Mouse (Mus musculus) A20 (cell line): Measurements from ENCODE around the gene Asns.

Source experiments
- DNase-seq: peaks from one replicate; pipeline ENCODE4 v3.0.0-alpha.2; 2011; ENCODE audit warnings: low read depth, low spot score

Asns gene

DNA sequence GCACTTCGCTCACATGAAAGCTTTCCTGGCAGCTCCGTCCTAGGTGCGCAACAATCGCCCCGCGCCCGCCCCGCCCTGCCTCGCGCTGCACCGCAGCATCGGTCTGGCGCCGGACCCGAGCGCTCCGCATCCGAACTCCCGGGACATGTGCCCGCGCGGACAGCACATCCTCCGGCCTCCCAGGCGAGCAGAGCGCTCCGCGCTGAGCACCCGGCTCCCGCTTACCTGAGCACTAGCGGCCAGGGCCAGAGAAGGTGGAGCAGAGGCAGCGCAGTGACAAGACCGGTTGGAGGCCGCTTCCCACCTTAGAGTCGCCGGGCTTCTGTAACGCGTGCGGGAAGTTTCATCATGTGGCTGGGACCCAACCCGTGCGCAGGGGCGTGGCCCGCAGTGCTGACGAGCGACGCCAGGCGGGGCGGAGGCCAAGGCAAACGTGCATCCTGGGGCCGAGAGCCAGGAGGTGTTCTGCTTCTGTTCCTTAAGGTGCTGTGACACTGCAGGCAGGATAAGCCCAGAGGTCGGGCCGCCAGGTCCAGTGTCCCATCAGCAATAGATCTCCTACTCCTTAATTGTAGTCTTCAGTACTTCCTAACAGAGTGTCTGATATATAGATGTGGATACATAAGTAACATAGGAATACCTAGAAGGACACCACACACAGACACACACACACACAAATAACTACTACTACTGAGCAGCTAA, at the start of gene Asns:
TSS of gene Asns (minus strand) at position 371 of the 702 bp plus-strand sequence.
- DNase-seq: peak; percentile 92

DNA sequence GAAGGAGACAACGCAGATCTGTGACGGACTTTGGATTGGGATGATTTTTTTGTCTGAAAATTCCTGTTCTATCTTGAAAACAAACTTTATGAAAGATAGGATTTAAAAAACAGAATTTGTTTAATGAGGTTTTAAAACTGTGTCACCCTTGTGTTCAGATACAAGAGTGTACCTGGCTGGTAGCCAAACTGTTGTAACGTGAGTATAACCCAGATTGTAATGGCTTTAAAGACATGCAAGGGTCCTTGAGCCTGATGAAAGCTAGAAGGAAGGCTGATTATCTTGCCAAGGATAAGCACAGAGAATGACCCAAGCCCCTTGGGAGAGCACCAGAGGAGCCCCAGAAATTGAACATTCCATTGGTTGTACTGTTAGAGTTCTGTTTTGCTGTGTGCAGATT, 48.7 kb upstream of the Asns start:
- no peak for DNase-seq

DNA sequence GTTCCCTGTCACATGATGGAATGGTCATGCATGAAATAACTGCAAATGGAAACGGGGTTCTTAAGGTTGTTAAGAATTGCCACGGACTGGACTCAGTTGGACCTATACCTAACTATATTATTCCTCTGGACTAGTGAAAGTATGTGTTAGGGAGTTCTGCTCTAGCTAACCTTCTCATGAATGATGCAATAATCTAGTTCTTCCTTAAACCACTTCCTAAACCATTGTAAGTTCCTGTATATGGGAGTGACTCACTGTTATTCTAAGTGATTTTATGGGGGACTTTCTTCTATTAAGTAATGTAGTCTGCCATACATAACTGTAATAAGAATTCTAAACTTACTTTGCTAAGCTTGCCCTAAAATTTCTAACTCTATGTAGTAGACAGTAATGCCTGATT, 44.8 kb upstream of the Asns start:
- DNase-seq: no peak

DNA sequence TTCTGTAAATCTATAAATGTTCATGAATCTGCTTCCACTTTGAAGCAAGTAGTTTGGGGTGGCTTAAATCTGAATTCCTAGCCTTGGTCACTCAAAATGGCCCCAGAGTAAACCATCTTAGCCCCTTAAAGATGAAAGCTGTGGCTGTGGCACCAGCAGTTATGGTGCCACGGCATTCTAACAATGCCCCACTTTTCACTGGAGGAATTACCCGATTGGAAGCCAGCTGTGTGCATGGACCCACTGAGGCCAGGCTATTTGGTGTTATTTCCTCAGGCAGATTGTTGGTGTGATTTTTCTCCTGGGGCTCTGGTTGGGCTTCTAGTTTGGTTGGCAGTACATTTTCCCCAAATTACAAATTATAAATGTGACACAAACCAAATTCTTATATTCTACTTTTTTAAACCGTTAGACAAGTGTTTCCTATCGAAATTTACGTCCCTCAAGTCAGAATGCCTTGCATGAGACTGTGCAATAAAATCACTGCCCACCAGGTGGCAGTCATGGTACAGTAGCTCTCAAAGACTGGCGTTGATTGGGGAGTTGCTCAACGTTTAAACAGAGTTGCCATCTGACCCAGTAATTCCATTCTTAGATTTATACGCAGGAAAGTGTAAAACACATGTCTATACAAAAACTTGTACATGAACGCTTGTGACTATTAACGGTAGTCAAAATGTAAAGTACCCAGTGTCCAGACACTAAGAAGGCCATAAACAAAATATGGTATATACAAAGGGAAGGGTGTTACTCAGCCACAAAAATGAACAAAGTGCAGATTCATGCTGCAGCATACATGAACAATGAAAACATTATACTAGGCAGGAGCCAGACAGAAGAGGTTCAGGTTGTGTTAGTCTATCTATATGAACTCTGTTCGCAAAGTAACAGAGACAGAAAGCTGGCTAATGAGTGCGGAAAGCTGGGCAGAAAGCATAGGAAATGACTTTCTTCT, 40.0 kb upstream of the Asns start:
- peak; percentile 77 for DNase-seq

DNA sequence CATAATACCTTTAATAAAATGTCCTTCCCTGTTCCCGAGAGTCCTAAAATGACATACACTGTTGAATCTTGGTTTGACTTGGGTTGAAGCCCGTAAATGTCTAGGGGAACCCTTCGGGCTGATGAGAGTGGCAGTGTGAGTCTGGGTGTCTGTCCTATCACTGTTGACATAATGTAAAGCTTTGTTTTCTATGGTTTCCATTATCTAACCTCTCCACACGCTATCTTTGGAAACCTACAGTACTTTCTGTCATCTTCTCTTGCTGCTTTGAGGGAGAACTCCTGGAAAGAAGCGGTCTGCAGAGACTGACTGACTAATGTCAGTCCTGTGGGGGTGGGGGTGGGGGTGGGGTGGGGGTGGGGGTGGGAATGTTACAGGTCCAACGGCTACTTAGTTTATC, 39.0 kb upstream of the Asns start:
- DNase-seq: no peak

DNA sequence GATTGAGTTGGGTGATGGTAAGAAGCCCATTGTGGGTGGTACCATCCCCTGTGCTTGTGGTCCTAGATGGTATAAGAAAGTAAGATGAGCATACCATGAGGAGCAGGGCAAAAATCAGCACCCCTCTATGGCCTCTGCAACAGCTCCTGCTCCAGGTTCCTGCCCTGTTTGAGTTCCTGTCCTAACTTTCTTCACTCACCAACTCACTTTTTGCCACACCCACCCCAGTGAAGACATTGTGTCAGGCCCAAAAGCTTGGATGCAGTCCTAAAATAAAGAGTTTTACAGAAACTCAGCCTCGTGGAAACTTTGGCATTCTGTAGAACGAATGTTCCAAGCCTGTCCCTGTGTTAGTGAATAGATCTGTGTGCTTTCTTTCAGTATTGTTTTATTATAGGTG, 36.1 kb upstream of the Asns start:
- no peak for DNase-seq

DNA sequence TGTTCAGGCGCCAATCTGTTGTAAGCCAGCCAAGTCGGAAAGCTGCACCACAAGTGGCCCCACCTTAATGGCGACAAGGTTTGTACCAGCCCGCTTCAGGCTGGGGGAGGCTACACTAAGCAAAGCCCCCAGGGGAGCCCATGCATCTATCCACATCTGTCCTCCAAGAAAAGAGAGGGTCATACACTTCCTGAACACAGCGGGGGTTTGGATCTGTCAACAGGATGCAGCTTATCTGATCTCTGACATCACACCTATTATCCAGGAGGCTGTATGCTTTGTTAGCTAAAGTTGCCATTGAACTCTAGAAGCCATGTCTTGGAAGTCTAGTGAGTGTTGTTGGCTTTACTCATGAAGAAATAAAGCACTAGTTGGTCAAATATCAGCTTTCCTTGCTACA, 35.2 kb upstream of the Asns start:
- no peak for DNase-seq

DNA sequence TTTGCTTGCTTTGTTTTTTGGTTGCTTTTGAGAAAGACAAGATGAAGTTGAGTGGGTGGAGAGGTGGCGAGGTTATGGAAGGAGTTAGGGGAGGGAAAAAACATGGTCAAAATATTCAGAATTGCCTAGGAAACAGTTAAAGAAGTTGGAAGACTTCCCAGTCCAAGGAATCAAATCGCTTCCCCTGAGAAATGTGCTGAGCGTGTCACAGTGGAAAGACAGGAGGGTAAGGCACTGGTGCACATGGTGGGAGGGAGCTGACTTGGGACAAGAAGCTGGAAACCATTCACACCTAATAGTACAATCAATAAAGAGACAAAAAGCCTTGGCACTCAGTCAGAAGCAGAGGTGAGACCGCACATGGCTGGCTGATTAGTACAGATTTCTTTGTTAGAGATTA, 23.2 kb upstream of the Asns start:
- no peak for DNase-seq

DNA sequence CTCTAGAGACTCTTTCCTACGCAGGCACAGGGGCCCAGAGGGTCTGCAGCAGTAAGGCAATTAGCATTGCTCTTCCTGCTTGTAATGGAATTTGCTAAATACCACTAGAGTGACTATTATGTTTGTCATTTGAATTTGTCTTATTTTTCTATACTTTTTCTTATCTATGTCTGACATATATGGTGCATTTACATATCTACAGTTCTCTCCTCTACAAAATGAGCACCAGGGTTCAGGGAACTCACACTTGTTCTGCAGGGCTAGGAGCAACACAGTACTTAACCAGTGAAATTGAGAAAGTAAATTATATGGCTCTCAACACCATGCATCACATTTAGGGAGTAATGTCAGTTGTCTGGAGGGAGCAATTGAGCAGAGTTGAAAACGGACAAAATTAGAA, 21.2 kb upstream of the Asns start:
- no peak for DNase-seq

DNA sequence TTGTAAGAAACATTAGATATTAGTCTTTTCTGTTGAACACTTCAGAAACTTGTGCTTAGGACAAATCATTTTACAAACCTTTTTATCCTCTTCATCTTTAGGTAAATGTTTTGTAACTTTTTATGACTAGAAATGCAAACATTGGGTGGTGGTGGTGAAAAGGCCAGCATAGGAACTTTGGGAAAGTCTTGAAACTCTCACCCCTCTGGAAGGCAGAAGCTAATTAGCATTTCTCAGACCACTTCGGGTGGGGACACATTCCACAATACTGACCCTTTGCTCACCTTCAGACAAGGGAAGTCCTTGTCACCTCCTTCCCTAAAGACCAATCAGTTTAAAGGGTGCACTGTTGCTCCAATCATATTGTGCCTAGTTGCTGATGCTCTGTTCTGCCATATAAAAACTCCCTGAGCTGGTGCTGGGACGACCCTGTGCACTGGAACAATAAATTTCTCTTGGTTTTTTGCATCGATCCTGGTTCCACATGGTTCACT, 18.8 kb upstream of the Asns start:
- DNase-seq: no peak

DNA sequence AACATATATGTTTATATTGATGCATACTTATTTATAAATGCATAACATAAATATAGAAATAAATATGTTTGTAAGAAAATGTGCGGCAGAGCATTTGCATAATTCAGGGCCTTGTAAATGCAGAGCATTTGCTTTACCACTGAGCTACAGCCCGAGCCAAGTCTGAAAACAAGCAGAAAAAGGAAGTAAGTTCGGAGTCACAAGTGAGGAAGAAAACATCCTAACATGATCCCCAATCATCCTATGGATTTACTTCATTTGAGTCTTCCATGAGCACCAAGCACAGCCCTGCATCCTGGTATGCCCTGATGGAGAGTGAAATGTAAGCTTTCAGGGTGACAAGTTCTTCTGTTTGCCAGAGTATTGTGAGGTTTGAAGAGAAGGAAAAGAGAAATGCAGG, 15.2 kb upstream of the Asns start:
- no peak for DNase-seq

DNA sequence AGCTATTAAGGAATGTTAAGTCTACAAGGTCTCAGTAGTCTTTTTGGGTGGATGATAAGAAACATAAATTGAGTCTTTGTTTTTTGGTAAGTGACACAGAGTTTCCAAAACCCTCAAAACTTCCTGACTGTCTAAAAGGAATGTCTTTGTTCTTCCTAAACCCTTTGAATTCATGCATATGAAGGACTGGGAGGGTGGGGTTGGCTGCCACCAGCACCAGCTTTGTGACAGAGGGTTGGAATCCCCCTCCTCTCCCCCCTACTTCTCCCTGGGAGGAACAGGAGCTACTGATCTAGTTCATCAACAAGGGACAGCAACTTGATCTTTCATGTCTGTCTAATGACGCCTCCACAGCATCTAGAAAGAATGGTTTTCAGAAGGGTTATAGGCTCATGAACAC, 13.7 kb upstream of the Asns start:
- no peak for DNase-seq

DNA sequence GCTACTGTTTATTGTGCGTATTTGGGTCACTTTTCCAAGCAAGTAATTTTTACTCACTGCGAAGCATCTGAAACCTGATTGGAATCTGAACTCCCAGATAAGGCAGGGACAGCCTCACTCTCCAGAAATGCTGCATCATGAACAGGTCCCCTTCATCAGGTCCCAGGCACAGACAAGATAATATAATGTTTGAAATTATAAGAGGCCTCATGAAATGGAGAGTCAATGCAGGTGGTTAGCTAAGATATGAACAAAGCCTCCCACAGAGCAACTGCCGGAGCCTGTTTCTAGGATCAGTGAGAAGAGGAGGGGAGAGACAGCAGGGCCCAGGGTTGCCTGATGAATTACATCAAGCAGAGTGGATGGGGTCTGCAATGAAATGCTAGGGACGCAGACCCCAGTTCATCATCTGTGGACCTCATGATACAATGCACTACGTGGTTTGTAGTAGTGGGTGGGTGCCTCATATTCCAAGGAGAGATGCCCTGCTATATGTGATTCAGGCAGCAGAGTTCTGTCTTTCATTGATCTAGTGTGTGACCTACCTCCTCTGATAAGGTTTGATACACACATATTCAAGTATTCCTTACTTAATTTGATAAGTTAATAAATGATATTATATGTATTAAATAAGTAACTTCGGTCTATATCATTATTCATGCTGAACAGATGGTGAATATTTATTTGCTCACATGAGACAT, 5.1 kb upstream of the Asns start:
- no peak for DNase-seq

DNA sequence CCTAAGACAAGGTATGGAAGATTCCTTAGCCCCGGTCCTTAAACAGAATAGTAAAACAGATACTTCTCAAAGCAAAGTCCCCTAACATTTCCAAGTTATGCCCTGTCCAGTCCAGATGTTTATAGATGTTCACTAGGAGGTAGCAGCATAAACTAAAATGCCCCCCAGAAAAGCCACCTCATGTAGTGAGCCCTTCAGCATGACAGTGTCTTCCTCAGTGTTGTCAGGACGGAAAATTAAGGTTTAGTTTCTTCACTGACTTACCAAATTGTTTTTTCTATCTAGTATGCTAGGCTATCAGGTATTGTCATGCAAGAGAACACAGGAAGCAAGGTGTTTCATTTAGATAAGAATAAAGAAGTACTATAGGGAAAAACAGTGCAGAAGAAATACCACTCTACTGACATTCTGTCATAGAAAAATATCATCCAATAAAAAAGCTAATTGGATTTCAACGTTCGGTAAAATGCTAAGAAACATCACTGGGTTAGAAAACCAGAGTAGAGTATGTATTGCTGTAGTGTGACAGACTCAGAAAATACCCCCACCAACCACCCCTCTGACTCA, 4.1 kb upstream of the Asns start:
- DNase-seq: no peak

DNA sequence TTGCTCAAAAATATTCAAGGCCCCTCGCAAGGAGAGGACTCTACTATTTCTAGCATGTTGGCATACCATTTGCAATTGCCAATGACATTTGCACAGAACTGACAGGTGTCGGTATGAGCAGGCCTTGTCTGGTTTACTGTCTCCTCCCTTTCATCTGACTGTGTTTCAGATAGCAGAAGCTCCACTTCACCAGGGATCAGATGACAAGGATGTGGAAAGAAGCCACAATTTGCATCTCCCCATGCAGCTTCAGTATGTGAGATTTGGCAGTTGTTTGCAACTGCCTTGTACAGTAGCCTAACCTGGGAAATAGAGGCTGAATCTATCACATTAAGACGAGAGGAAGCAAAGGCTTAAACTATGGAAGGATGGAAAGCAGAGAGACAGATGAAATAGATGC, 3.6 kb upstream of the Asns start:
- no peak for DNase-seq

DNA sequence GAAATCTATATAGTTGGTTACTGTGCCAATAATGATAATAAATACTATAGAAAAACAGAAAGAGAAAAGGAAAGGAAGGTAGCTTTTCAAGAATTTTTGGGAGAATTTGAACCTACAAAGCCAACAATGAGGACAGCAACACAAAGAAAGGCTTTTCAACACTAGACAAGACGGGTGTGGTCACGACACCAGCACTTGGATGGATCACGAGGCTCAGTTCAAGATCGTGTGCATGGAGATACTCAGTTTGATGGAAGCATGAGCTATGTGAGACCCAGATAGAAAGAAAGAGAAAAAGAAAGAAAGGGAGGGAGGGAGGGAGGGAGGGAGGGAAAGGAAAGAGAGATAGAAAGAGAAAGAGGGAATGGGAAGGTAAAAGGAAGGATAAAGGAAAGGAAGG, 2.8 kb upstream of the Asns start:
- no peak for DNase-seq

DNA sequence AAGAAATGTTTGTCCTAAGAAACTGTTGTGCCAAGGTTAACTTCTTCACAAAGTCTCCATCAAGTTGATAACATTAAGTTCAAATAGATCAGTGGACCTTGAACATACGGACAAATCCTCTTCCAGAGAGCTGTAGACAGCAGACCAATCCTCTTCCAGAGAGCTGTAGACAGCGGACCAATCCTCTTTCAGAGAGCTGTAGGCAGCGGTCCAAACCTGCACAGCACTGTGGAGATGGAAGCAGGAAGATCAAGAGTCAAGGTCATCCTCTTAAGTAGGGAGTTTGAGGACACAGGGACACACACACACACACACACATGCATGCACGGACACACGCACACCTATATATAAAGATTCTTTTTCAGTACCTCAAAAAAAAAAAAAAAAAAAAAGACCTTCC, 612 bp upstream of the Asns start:
- no peak for DNase-seq

DNA sequence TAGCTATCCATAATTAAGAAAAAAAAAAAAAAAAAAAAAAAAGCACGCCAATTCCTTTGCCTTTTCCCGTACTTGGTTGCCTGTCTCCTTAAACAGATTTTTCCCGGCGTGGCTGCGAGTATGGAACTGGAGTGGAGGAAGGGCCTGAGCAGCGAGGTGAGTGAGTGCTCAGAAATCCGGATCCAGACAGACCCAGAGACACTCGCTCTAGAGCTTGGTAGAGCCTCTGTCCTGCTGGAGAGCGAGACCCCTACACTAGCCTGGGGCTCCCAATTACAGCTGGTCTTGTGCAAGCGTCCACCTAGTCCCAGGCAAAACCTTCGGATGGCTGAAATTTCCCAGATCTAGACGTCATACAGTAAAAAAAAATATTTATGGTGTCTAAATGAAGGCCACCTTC, 603 bp downstream of the Asns start:
- DNase-seq: no peak

DNA sequence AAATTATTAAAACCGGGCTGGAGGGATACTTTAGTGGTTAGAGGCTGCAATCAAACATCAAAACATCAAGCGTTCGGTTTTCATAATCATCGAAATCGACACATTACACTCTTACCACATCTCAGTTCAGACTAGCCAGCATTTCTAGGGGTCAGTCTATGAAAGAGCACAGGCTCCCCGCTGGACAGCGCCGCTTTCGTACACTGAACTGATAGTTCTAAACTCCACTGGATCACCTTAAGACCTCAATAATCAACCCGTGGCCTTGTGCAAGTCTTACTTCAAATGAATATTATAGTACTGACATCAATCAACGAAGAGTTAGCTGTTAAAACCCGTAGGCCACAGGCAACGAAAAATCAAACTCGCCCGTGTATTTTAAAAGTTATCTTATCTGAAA, 1.0 kb downstream of the Asns start:
- DNase-seq: peak; percentile 50

DNA sequence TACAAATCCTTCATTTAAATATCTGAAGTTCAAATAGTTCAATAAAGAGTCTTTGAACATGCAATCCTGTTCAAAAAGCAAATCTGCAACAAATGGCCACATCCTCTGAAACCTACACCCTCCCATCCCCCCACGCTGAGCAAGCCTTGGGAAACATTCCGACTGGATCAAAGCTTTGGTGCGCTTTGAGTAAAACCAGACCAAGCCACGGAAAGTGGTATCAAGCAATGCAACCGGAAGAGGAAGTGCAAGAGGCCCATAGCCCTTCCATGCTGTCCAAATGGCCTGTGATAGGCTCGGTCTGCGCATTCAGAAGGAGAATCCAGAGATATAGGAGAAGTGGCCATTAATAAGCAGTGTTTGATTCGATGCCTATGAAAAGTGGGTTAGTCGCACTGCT, 2.6 kb downstream of the Asns start:
- DNase-seq: no peak

DNA sequence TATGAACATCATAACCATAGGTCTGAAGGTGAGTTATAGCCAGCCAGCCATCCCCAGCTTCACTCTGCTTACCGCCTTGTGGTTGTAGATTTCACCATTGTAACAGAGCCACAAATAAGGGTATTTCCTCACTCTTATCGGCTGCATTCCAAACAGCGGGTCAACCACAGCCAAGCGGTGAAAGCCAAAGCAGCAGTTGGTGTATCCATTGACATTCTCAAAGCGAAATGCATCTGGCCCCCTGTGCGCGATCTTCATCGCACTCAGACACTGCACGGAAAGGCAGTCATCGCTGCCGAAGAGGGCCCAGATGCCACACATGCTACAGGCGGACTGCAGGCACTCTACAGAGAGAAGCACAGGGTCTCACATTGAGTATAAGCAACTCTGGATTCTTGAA, 3.9 kb downstream of the Asns start:
- DNase-seq: no peak

DNA sequence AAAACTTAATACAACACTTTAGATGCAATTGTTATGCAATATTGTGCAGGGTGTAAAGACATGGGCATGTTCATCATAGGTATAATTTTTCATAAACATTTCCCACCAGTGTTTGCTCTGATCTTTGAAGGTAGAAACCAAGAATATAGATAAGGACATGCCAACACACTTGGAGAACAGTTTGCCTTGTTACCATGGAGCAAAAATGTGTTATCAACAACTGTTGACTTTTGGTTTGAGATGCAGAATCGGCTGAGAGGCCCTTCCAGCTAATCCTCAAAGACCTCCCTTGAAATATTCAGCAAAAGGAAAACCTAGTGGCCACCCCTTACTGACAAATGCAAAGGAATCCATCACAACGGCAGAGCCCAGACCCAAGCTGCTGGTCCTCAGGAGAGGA, 7.0 kb downstream of the Asns start:
- no peak for DNase-seq
